Mouse (Mus musculus) testis, adult 2 months (tissue): ENCODE measurements around the gene Gm21974.

ENCODE experiments used
- CTCF ChIP-seq: fragments of 200-500 bp; IDR thresholded peaks from 2 replicates; pipeline ENCODE4 v1.5.1; 2012; ENCODE audit warnings: low read depth, mild to moderate bottlenecking, inconsistent platforms, low read length, moderate library complexity; ENCODE audit not compliant: control insufficient read depth, insufficient read depth, insufficient replicate concordance
- POLR2A ChIP-seq: fragments of 200-500 bp; IDR thresholded peaks from 2 replicates; pipeline ENCODE4 v1.6.1; 2012; ENCODE audit warnings: low read depth, mild to moderate bottlenecking, inconsistent platforms, low read length, moderate library complexity; ENCODE audit not compliant: control insufficient read depth

- TF ChIP-seq CTCF: no peak
- TF ChIP-seq POLR2A: no peak
Observed at GRCm38 (mm10) chr7:127887191-127887590, 8.1 kb downstream of the Gm21974 start.
